Mouse (Mus musculus): Measurements from ENCODE around the gene Gjb4.

Gjb4 gene

GRCm38 (mm10) chr4:127349560-127350300 lies 4.2 kb downstream of the Gjb4 start:
- no peak for DNase-seq (ENCODE audit: low read depth, low spot score)

- no peak for DNase-seq (ENCODE audit: low read depth, low spot score)
Measured at GRCm38 (mm10) chr4:127345000-127345399, 8.9 kb downstream of the Gjb4 start.

GRCm38 (mm10) chr4:127341372-127341771 lies 12.5 kb downstream of the Gjb4 start:
- DNase-seq (ENCODE audit: low read depth, low spot score), result no peak

GRCm38 (mm10) chr4:127337668-127338067 lies 16.2 kb downstream of the Gjb4 start:
- no peak for DNase-seq (ENCODE audit: low read depth, low spot score)

GRCm38 (mm10) chr4:127334870-127335504 lies 18.9 kb downstream of the Gjb4 start:
- no peak for DNase-seq (ENCODE audit: low read depth, low spot score)

- no peak for DNase-seq (ENCODE audit: low read depth, low spot score)
Measured at GRCm38 (mm10) chr4:127331171-127331570, 22.7 kb downstream of the Gjb4 start.

- no peak for DNase-seq (ENCODE audit: low read depth, low spot score)
Measured at GRCm38 (mm10) chr4:127330181-127331100, 23.4 kb downstream of the Gjb4 start, which contains the start of gene Gjb3. Gene Gjb3 (minus strand): TSS chr4:127330844.

GRCm38 (mm10) chr4:127329751-127330150 lies 24.1 kb downstream of the Gjb4 start:
- DNase-seq (ENCODE audit: low read depth, low spot score), result no peak

- no peak for DNase-seq (ENCODE audit: low read depth, low spot score)
Measured at GRCm38 (mm10) chr4:127329046-127329445, 24.8 kb downstream of the Gjb4 start.

- no peak for DNase-seq (ENCODE audit: low read depth, low spot score)
Measured at GRCm38 (mm10) chr4:127328378-127328777, 25.5 kb downstream of the Gjb4 start.

- no peak for DNase-seq (ENCODE audit: low read depth, low spot score)
Measured at GRCm38 (mm10) chr4:127327749-127328148, 26.1 kb downstream of the Gjb4 start.

GRCm38 (mm10) chr4:127327258-127327657 lies 26.6 kb downstream of the Gjb4 start:
- DNase-seq (ENCODE audit: low read depth, low spot score), result no peak

GRCm38 (mm10) chr4:127325276-127325675 lies 28.6 kb downstream of the Gjb4 start:
- no peak for DNase-seq (ENCODE audit: low read depth, low spot score)

GRCm38 (mm10) chr4:127324759-127325158 lies 29.1 kb downstream of the Gjb4 start:
- DNase-seq (ENCODE audit: low read depth, low spot score), result peak; percentile 30

- DNase-seq (ENCODE audit: low read depth, low spot score), result no peak
Measured at GRCm38 (mm10) chr4:127324296-127324695, 29.6 kb downstream of the Gjb4 start.

- no peak for DNase-seq (ENCODE audit: low read depth, low spot score)
Measured at GRCm38 (mm10) chr4:127323651-127324050, 30.2 kb downstream of the Gjb4 start.

GRCm38 (mm10) chr4:127319613-127320012 lies 34.3 kb downstream of the Gjb4 start:
- no peak for DNase-seq (ENCODE audit: low read depth, low spot score)

GRCm38 (mm10) chr4:127317143-127317542 lies 36.7 kb downstream of the Gjb4 start:
- no peak for DNase-seq (ENCODE audit: low read depth, low spot score)

- no peak for DNase-seq (ENCODE audit: low read depth, low spot score)
Measured at GRCm38 (mm10) chr4:127315753-127316152, 38.1 kb downstream of the Gjb4 start.

- DNase-seq (ENCODE audit: low read depth, low spot score), result no peak
Measured at GRCm38 (mm10) chr4:127314585-127314984, 39.3 kb downstream of the Gjb4 start.

GRCm38 (mm10) chr4:127313861-127314260 lies 40.0 kb downstream of the Gjb4 start, which contains the start of gene Gja4:
Gene Gja4 (minus strand): TSS chr4:127314039.
- peak; percentile 58 for DNase-seq (ENCODE audit: low read depth, low spot score)

- DNase-seq (ENCODE audit: low read depth, low spot score), result no peak
Measured at GRCm38 (mm10) chr4:127312349-127312748, 41.5 kb downstream of the Gjb4 start.

Data from brain, embryonic 18.5 days (tissue).